9 mouse cellular contexts compared by ENCODE assay signal in the genomic region with DNA sequence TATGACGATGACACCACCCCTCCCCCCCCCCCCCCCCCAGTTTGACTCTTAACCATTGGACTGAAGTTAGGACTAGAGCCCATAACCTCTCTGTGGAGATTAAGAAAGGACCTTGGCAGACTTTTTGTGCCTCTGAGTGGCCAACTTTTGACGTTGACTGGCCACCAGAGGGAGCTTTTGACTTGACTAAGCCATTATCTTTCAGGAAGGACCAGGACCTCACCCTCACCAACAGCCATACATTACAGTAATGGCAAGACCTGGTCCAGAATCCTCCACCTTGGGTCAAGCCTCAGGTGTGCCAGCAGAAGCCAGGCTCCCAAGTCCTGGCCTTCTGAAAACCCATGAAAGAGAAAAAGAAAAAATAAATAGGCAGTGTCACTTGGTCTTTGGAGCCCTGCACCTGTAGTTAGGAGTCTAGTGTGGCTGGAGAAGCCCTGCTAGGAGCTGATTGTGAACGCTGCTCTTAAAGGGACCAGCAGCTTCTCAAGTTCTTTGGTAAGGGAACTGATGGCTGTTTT.
DNase-seq lines count a peak whose midpoint lies in the region; ATAC-seq and TF ChIP-seq lines count a peak whose summit lies in the region.
"Had no signal": no experiment of that assay in that cellular context is flagged by ENCODE, and none has a peak within 500 bp of the region (broad histone marks: within the 10 kb centered on the region; RNA-seq: fewer than 3 reads in every experiment).

No protein-coding gene starts in this region.

- H3K9me3 ChIP-seq in midbrain, embryonic 15.5 days, result no peaks in the 10 kb centered on the region
- no peaks in the 10 kb centered on the region for H3K9me3 ChIP-seq in forebrain, embryonic 11.5 days (ENCODE audit: control insufficient read depth, low read length)

- ATAC-seq in erythroblast, adult 5-6 weeks (replicated peaks; ENCODE audit: low FRiP score, poor library complexity, severe bottlenecking), result peak; percentile 74
- no peak for ATAC-seq in midbrain, embryonic 15.5 days (replicated peaks)
- ATAC-seq in forebrain, embryonic 11.5 days (replicated peaks; ENCODE audit: low FRiP score), result no peak

- no peak overlapping the region for H3K9ac ChIP-seq in midbrain, embryonic 15.5 days
- no peak overlapping the region for H3K9ac ChIP-seq in forebrain, embryonic 11.5 days (ENCODE audit: low read length)
- H3K9ac ChIP-seq: neural tube, embryonic 13.5 days had no signal

- H3K27ac ChIP-seq in layer of hippocampus, adult 2 months, result no peak overlapping the region
- no peak overlapping the region for H3K27ac ChIP-seq in midbrain, embryonic 15.5 days
- H3K27ac ChIP-seq in forebrain, embryonic 11.5 days (ENCODE audit: low read depth, low read length), result no peak overlapping the region
- H3K27ac ChIP-seq: neural tube, embryonic 13.5 days had no signal

- intact Hi-C loops in left cerebral cortex, postnatal 4 days (cut with DNase I), result no loop called here

- H3K4me2 ChIP-seq in midbrain, embryonic 15.5 days, result no peak overlapping the region
- no peak overlapping the region for H3K4me2 ChIP-seq in forebrain, embryonic 11.5 days (ENCODE audit: low read depth, low read length, severe bottlenecking)
- H3K4me2 ChIP-seq: neural tube, embryonic 13.5 days had no signal

- H3K4me1 ChIP-seq in midbrain, embryonic 15.5 days, result no peaks in the 10 kb centered on the region
- no peaks in the 10 kb centered on the region for H3K4me1 ChIP-seq in forebrain, embryonic 11.5 days (replicated peaks; ENCODE audit: control insufficient read depth, insufficient read depth, low read length)
- H3K4me1 ChIP-seq: neural tube, embryonic 13.5 days had no signal

- no peaks in the 10 kb centered on the region for H3K27me3 ChIP-seq in midbrain, embryonic 15.5 days (replicated peaks)
- H3K27me3 ChIP-seq in forebrain, embryonic 11.5 days (ENCODE audit: control insufficient read depth, insufficient read depth, low read length), result no peaks in the 10 kb centered on the region
- H3K27me3 ChIP-seq: neural tube, embryonic 13.5 days had no signal

- DNase-seq in left cerebral cortex, adult 18-20 months (ENCODE audit: low spot score in 2 of 2), result peak; percentile 31 to 32
- no peak for DNase-seq in left cerebral cortex, postnatal 4 days
- peak; percentile 63 for DNase-seq in ZHBTc4 (ENCODE audit: low read depth, low spot score)
- peak in 1 of 2 experiments; percentile 35 for DNase-seq in layer of hippocampus, adult 2 months (ENCODE audit: low spot score in 2 of 2)
- peak; percentile 35 to 53 for DNase-seq in spleen, postnatal 14 days (ENCODE audit: low spot score in 2 of 2)
- no peak for DNase-seq in forebrain, embryonic 11.5 days (ENCODE audit: low spot score)

- no peak overlapping the region for H3K4me3 ChIP-seq in layer of hippocampus, adult 2 months
- H3K4me3 ChIP-seq in midbrain, embryonic 15.5 days, result no peak overlapping the region
- no peak overlapping the region for H3K4me3 ChIP-seq in forebrain, embryonic 11.5 days (ENCODE audit: low read depth, low read length)
- H3K4me3 ChIP-seq: neural tube, embryonic 13.5 days had no signal

- WGBS in midbrain, embryonic 15.5 days, result 71% methylated on average over 3 of the region's 3 CpGs
- WGBS in forebrain, embryonic 11.5 days, result 61% methylated on average over 3 of the region's 3 CpGs

- H3K36me3 ChIP-seq in midbrain, embryonic 15.5 days (replicated peaks), result no peaks in the 10 kb centered on the region
- H3K36me3 ChIP-seq in forebrain, embryonic 11.5 days (ENCODE audit: control insufficient read depth, insufficient read depth, low read length), result no peaks in the 10 kb centered on the region
- H3K36me3 ChIP-seq: neural tube, embryonic 13.5 days had no signal

- peak; percentile 66 for TF ChIP-seq CTCF in layer of hippocampus, adult 2 months (conservative IDR thresholded peaks at IDR 0.05)

Comparison
In these comparisons a context has a peak if more than half of its experiments do, and no peak if none do; other contexts are left out.
1. DNase-seq: peak in left cerebral cortex, adult 18-20 months (2 of 2), ZHBTc4 (single experiment) and spleen, postnatal 14 days (2 of 2); none in left cerebral cortex, postnatal 4 days (single experiment) and forebrain, embryonic 11.5 days (single experiment).